Mouse (Mus musculus) lung, adult 2 months (tissue): Measurements from ENCODE around the gene Igbp1.

ENCODE experiments used
- CTCF ChIP-seq: fragments of 200-500 bp; IDR thresholded peaks from 2 replicates; pipeline ENCODE4 v1.5.1; 2011; ENCODE audit warnings: mild to moderate bottlenecking, low read length, control low read depth; ENCODE audit not compliant: insufficient read depth
- POLR2A ChIP-seq: fragments of 200-500 bp; IDR thresholded peaks from 2 replicates; pipeline ENCODE4 v1.6.1; 2011; ENCODE audit warnings: low read depth, mild to moderate bottlenecking, control low read depth, low read length, borderline replicate concordance; ENCODE audit errors: extremely low read depth

DNA sequence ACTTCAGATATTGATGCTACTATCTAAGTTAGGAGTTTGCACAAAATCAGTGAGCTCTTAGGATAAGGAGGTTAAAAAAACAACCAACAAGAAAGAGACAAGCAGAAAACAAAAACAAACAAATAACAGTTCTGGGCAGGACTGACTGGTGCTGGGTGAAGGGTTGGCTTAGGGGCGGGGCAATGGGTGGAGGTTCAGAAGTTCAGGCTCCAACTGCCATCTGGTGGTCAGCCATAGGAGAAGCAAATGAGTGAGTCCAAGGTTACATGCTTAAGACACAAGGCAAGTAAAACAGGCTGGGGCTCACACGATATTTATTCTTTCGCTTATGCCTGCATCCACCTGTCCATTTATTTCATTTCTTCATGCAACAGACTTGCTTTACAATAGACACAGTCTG lies 13.8 kb upstream of the Igbp1 start:
- no peak for TF ChIP-seq POLR2A
- peak; percentile 44 for TF ChIP-seq CTCF
